Mouse (Mus musculus): ENCODE data around the gene Man1a.

Gene Man1a

GRCm38 (mm10) chr10:53917517-53917916 lies 158.9 kb downstream of the Man1a start:
- no peak for DNase-seq (ENCODE audit: low spot score in 2 of 2)

DNA sequence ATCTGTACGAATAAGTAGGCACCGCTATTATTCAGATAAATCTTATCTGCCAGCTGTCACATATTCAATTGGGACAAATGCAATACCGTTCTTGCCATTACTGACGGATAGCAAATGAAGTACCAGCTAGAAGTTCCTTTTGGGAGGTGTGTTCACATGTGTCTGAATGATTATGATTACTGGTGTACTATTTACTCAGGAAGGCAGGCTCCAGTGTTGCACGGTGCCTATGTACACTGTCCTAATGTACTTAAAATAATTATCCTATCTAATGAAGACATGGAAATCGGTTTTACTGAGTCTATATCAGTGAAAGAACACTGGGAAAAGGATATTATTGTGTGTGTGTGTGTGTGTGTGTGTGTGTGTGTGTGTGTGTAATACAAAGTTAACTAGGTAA lies 160.7 kb downstream of the Man1a start:
- DNase-seq (ENCODE audit: low spot score in 2 of 2) = no peak

GRCm38 (mm10) chr10:53914974-53915609 lies 161.3 kb downstream of the Man1a start:
- no peak for DNase-seq (ENCODE audit: low spot score in 2 of 2)

GRCm38 (mm10) chr10:53913546-53914312 lies 162.7 kb downstream of the Man1a start:
- DNase-seq (ENCODE audit: low spot score in 2 of 2) = no peak

DNA sequence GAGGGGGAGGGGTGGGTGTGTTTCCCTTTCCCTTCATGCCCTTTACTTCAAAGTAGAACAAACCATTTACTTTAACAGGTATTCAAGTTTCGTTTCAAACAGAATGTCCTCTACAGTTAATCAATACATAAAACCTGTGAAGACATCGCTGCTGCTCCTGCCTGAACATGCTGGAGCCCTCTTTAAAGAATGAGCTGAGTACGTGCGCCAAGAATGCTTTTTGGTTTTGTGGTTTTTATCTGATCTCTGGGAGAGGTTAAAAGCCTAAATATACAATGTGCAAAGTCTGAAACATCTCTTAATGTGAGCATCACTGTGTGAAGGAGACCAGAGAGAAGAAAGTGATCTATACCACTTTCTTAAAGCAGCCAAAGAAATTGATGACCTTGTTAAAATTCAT lies 186.9 kb downstream of the Man1a start:
- DNase-seq (ENCODE audit: low spot score in 2 of 2) = no peak

GRCm38 (mm10) chr10:53888382-53889110 lies 187.9 kb downstream of the Man1a start:
- DNase-seq (ENCODE audit: low spot score in 2 of 2) = no peak

DNA sequence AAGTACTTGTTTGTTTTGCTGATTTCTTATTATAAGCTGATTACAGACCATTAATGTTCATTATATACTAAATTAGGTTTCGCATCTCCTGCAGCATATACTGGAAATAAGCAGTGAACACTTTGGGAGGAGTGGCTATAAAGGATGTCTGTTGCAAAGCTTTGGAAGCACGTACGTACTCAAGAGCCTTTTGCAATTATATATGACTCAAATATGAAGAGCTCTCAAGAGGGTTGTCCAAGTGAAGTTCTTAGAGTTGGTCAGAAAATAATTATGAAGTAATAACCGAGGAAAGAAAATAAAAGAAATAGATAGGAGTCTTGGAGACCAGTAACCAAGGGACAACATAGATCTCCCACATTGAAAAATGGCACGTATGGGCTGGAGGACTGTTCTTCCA lies 189.9 kb downstream of the Man1a start:
- DNase-seq (ENCODE audit: low spot score in 2 of 2) = no peak

- no peak for DNase-seq (ENCODE audit: low spot score in 2 of 2)
Measured at GRCm38 (mm10) chr10:53881310-53881709, 195.1 kb downstream of the Man1a start.

- DNase-seq (ENCODE audit: low spot score in 2 of 2) = no peak
Measured at GRCm38 (mm10) chr10:53875896-53876295, 200.5 kb downstream of the Man1a start.

DNA sequence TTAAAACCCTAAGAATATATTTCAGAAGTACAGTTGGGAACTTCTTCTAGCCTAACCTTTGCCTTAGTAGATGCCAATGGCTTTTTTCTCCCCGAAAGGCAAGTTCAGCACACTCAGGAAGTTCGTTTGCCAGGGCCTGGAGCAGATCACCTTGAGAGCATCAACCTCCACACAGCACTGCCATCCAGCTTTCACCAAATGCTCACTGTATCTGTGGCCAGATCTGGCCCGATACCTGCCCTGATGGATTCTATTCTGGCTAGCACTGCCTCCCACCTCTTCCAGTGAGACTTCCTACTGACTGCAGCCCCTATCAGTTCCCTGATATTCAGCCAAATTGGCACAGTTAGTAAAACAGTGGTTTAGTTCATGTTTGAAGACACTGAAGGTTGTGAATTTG lies 202.2 kb downstream of the Man1a start:
- no peak for DNase-seq (ENCODE audit: low spot score in 2 of 2)

- DNase-seq (ENCODE audit: low spot score in 2 of 2) = peak; percentile 15 to 57
Measured at GRCm38 (mm10) chr10:53863486-53864357, 212.7 kb downstream of the Man1a start.

GRCm38 (mm10) chr10:53859879-53860278 lies 216.5 kb downstream of the Man1a start:
- no peak for DNase-seq (ENCODE audit: low spot score in 2 of 2)

GRCm38 (mm10) chr10:53859224-53859623 lies 217.2 kb downstream of the Man1a start:
- no peak for DNase-seq (ENCODE audit: low spot score in 2 of 2)

All from frontal cortex, postnatal 14 days (tissue).